Mouse (Mus musculus): ENCODE data around the gene Reep3.
"Not testable (repeated sequence)": the region's sequence is repeated elsewhere in the genome, so short reads cannot be mapped to it uniquely, and the experiment has no call there.

Reep3 gene

GRCm38 (mm10) chr10:67010521-67010920 is 86.2 kb downstream of the Reep3 start:
- no peak for DNase-seq

- peak; percentile 36 to 46 for DNase-seq
These were observed 92.2 kb downstream of the Reep3 start for GRCm38 (mm10) chr10:67004527-67005042.

GRCm38 (mm10) chr10:67003743-67004526 is 92.8 kb downstream of the Reep3 start:
- DNase-seq: peak; percentile 76 to 80

GRCm38 (mm10) chr10:67003009-67003742 is 93.6 kb downstream of the Reep3 start:
- DNase-seq: peak; percentile 68 to 82

GRCm38 (mm10) chr10:67002207-67003008 is 94.3 kb downstream of the Reep3 start:
- DNase-seq: peak; percentile 85 to 91

GRCm38 (mm10) chr10:67000958-67001615 is 95.7 kb downstream of the Reep3 start:
- not testable (repeated sequence) for DNase-seq

- DNase-seq: no peak
These were observed 96.6 kb downstream of the Reep3 start for GRCm38 (mm10) chr10:67000136-67000535.

- DNase-seq: no peak
These were observed 98.0 kb downstream of the Reep3 start for GRCm38 (mm10) chr10:66998770-66999169.

- DNase-seq: no peak
These were observed 101.6 kb downstream of the Reep3 start for GRCm38 (mm10) chr10:66995181-66995580.

GRCm38 (mm10) chr10:66994469-66994868 is 102.3 kb downstream of the Reep3 start:
- peak in 1 of 2 experiments; percentile 27 for DNase-seq

- no peak for DNase-seq
These were observed 104.2 kb downstream of the Reep3 start for GRCm38 (mm10) chr10:66992591-66992990.

GRCm38 (mm10) chr10:66990506-66990905 is 106.2 kb downstream of the Reep3 start:
- DNase-seq: peak in 1 of 2 experiments; percentile 48

GRCm38 (mm10) chr10:66983043-66983442 is 113.7 kb downstream of the Reep3 start:
- no peak for DNase-seq

- DNase-seq: no peak
These were observed 118.5 kb downstream of the Reep3 start for GRCm38 (mm10) chr10:66978215-66978614.

- DNase-seq: no peak
These were observed 119.7 kb downstream of the Reep3 start for GRCm38 (mm10) chr10:66977093-66977492.

GRCm38 (mm10) chr10:66975451-66975850 is 121.3 kb downstream of the Reep3 start:
- no peak for DNase-seq

- DNase-seq: no peak
These were observed 122.3 kb downstream of the Reep3 start for GRCm38 (mm10) chr10:66974417-66974816.

GRCm38 (mm10) chr10:66973866-66974265 is 122.9 kb downstream of the Reep3 start:
- DNase-seq: no peak

- no peak for DNase-seq
These were observed 123.5 kb downstream of the Reep3 start for GRCm38 (mm10) chr10:66973274-66973673.

GRCm38 (mm10) chr10:66970336-66971115 is 126.2 kb downstream of the Reep3 start:
- no peak for DNase-seq

GRCm38 (mm10) chr10:66969581-66969980 is 127.2 kb downstream of the Reep3 start:
- DNase-seq: no peak

- DNase-seq: no peak
These were observed 127.7 kb downstream of the Reep3 start for GRCm38 (mm10) chr10:66969081-66969480.
